Mouse (Mus musculus): ENCODE measurements at regions not wholly inside any gene's neighbourhood (a gene's known extent, or its start where the extent isn't known, plus 50 kb on each side); places are given as distances from the start of the nearest gene placed in this dataset.
A peak's percentile ranks its signal among the peaks of the same experiment; 100 is the strongest.

GRCm38 (mm10) chr10:118632187-118632586, 191.3 kb downstream of the Ifng start:
- H3K9ac ChIP-seq: no peak overlapping the region
- WGBS: 89% methylated on average over 5 of the region's 5 CpGs

GRCm38 (mm10) chr10:118633429-118633828, 192.6 kb downstream of the Ifng start:
- Histone ChIP-seq H3K9me3 (no peaks in the 10 kb centered on the region), H3K36me3 (no peaks in the 10 kb centered on the region), H3K9ac (no peak overlapping the region), H3K27me3 (no peaks in the 10 kb centered on the region), H3K4me3 (no peak overlapping the region), H3K27ac (replicated peaks) (no peak overlapping the region), H3K4me1 (replicated peaks) (no peaks in the 10 kb centered on the region), H3K4me2 (no peak overlapping the region)
- WGBS: 72% methylated on average over 7 of the region's 7 CpGs
- ATAC-seq (ENCODE audit: low FRiP score, low read depth): no peak

More at GRCm38 (mm10) chr10:118632187-118632586, 191.3 kb downstream of the Ifng start:
- no peaks in the 10 kb centered on the region for H3K4me1 ChIP-seq (replicated peaks)
- H3K27ac ChIP-seq (replicated peaks): no peak overlapping the region
- no peak overlapping the region for H3K4me3 ChIP-seq
- no peaks in the 10 kb centered on the region for H3K27me3 ChIP-seq
- no peaks in the 10 kb centered on the region for H3K9me3 ChIP-seq
- H3K36me3 ChIP-seq: no peaks in the 10 kb centered on the region
- ATAC-seq (ENCODE audit: low FRiP score, low read depth): no peak
- no peak overlapping the region for H3K4me2 ChIP-seq

GRCm38 (mm10) chr10:118639097-118639496, 198.3 kb downstream of the Ifng start:
- no peaks in the 10 kb centered on the region for H3K9me3 ChIP-seq
- H3K9ac ChIP-seq: no peak overlapping the region
- H3K36me3 ChIP-seq: no peaks in the 10 kb centered on the region
- no peak overlapping the region for H3K27ac ChIP-seq (replicated peaks)
- H3K4me1 ChIP-seq (replicated peaks): peaks cover 17% of the 10 kb centered on the region
- no peak for ATAC-seq (ENCODE audit: low FRiP score, low read depth)
- no peak overlapping the region for H3K4me3 ChIP-seq
- H3K4me2 ChIP-seq: no peak overlapping the region
- H3K27me3 ChIP-seq: no peaks in the 10 kb centered on the region
- 88% methylated on average over 4 of the region's 4 CpGs for WGBS

GRCm38 (mm10) chr10:118640121-118640809, 199.4 kb downstream of the Ifng start:
- Histone ChIP-seq H3K27me3 (no peaks in the 10 kb centered on the region), H3K9me3 (no peaks in the 10 kb centered on the region), H3K4me1 (replicated peaks) (peaks cover 17% of the 10 kb centered on the region), H3K4me3 (no peak overlapping the region), H3K4me2 (peak overlapping the region; percentile 36), H3K36me3 (no peaks in the 10 kb centered on the region), H3K27ac (replicated peaks) (peak overlapping the region; percentile 54), H3K9ac (no peak overlapping the region)
- 39% methylated on average over 7 of the region's 7 CpGs for WGBS
- ATAC-seq (ENCODE audit: low FRiP score, low read depth): peak; percentile 66

GRCm38 (mm10) chr10:118640810-118641427, 200.1 kb downstream of the Ifng start:
- H3K36me3 ChIP-seq: no peaks in the 10 kb centered on the region
- ATAC-seq (ENCODE audit: low FRiP score, low read depth): peak; percentile 72
- H3K27me3 ChIP-seq: no peaks in the 10 kb centered on the region
- no peak overlapping the region for H3K4me3 ChIP-seq
- H3K27ac ChIP-seq (replicated peaks): peak overlapping the region; percentile 54
- peaks cover 17% of the 10 kb centered on the region for H3K4me1 ChIP-seq (replicated peaks)
- no peaks in the 10 kb centered on the region for H3K9me3 ChIP-seq
- peak overlapping the region; percentile 36 for H3K4me2 ChIP-seq
- no peak overlapping the region for H3K9ac ChIP-seq
- WGBS: 21% methylated on average over 12 of the region's 12 CpGs

- ATAC-seq (ENCODE audit: low FRiP score, low read depth): no peak
- WGBS: 74% methylated on average over 8 of the region's 8 CpGs
- Histone ChIP-seq H3K27me3 (no peaks in the 10 kb centered on the region), H3K36me3 (no peaks in the 10 kb centered on the region), H3K9me3 (no peaks in the 10 kb centered on the region), H3K4me1 (replicated peaks) (peaks cover 17% of the 10 kb centered on the region), H3K27ac (replicated peaks) (no peak overlapping the region), H3K4me2 (no peak overlapping the region), H3K4me3 (no peak overlapping the region), H3K9ac (no peak overlapping the region)
Measured at GRCm38 (mm10) chr10:118643622-118644021, 202.8 kb downstream of the Ifng start.

GRCm38 (mm10) chr10:118648111-118648510, 207.3 kb downstream of the Ifng start:
- Histone ChIP-seq H3K4me1 (replicated peaks) (no peaks in the 10 kb centered on the region), H3K9me3 (no peaks in the 10 kb centered on the region), H3K4me3 (no peak overlapping the region), H3K9ac (no peak overlapping the region), H3K36me3 (no peaks in the 10 kb centered on the region), H3K27ac (replicated peaks) (no peak overlapping the region), H3K4me2 (no peak overlapping the region), H3K27me3 (no peaks in the 10 kb centered on the region)
- ATAC-seq (ENCODE audit: low FRiP score, low read depth): no peak
- 48% methylated on average over 2 of the region's 2 CpGs for WGBS

- WGBS: 74% methylated on average over 5 of the region's 5 CpGs
- Histone ChIP-seq H3K4me2 (no peak overlapping the region), H3K9me3 (no peaks in the 10 kb centered on the region), H3K27ac (replicated peaks) (no peak overlapping the region), H3K9ac (no peak overlapping the region), H3K36me3 (no peaks in the 10 kb centered on the region), H3K4me1 (replicated peaks) (no peaks in the 10 kb centered on the region), H3K4me3 (no peak overlapping the region), H3K27me3 (no peaks in the 10 kb centered on the region)
- no peak for ATAC-seq (ENCODE audit: low FRiP score, low read depth)
Measured at GRCm38 (mm10) chr10:118656561-118656960, 213.4 kb downstream of the Dyrk2 start.

GRCm38 (mm10) chr10:118666009-118666408, 204.0 kb downstream of the Dyrk2 start:
- no peaks in the 10 kb centered on the region for H3K27me3 ChIP-seq
- no peak overlapping the region for H3K4me3 ChIP-seq
- no peaks in the 10 kb centered on the region for H3K4me1 ChIP-seq (replicated peaks)
- no peak for ATAC-seq (ENCODE audit: low FRiP score, low read depth)
- no peak overlapping the region for H3K9ac ChIP-seq
- no peak overlapping the region for H3K4me2 ChIP-seq
- 0 out of 2 replicates have a peak, but pooled peaks cover under 1% of the 10 kb centered on the region for H3K9me3 ChIP-seq
- WGBS: 58% methylated on average over 3 of the region's 3 CpGs
- H3K36me3 ChIP-seq: no peaks in the 10 kb centered on the region
- H3K27ac ChIP-seq (replicated peaks): no peak overlapping the region

- 37% methylated on average over 18 of the region's 18 CpGs for WGBS
- ATAC-seq (ENCODE audit: low FRiP score, low read depth): peak; percentile 88
- Histone ChIP-seq H3K4me1 (replicated peaks) (peaks cover 11% of the 10 kb centered on the region), H3K9ac (0 out of 2 replicates have a peak overlapping the region, but pooled peaks have one; percentile 0), H3K4me3 (peak overlapping the region; percentile 22), H3K27ac (replicated peaks) (no peak overlapping the region), H3K27me3 (no peaks in the 10 kb centered on the region), H3K9me3 (peaks cover 8% of the 10 kb centered on the region; the same call in 1 of the 2 replicates), H3K36me3 (no peaks in the 10 kb centered on the region), H3K4me2 (peak overlapping the region; percentile 49)
Measured at GRCm38 (mm10) chr10:118675816-118676465, 194.1 kb downstream of the Dyrk2 start.

GRCm38 (mm10) chr10:118678750-118679418, 191.1 kb downstream of the Dyrk2 start:
- 56% methylated on average over 12 of the region's 12 CpGs for WGBS
- no peaks in the 10 kb centered on the region for H3K9me3 ChIP-seq
- H3K27ac ChIP-seq (replicated peaks): no peak overlapping the region
- H3K4me1 ChIP-seq (replicated peaks): peaks cover 11% of the 10 kb centered on the region
- no peak overlapping the region for H3K4me3 ChIP-seq
- H3K4me2 ChIP-seq: no peak overlapping the region
- no peak overlapping the region for H3K9ac ChIP-seq
- no peaks in the 10 kb centered on the region for H3K36me3 ChIP-seq
- no peak for ATAC-seq (ENCODE audit: low FRiP score, low read depth)
- no peaks in the 10 kb centered on the region for H3K27me3 ChIP-seq

GRCm38 (mm10) chr10:118679507-118679906, 190.5 kb downstream of the Dyrk2 start:
- no peak overlapping the region for H3K4me3 ChIP-seq
- 48% methylated on average over 5 of the region's 5 CpGs for WGBS
- H3K9ac ChIP-seq: no peak overlapping the region
- H3K27me3 ChIP-seq: no peaks in the 10 kb centered on the region
- H3K36me3 ChIP-seq: no peaks in the 10 kb centered on the region
- H3K4me1 ChIP-seq (replicated peaks): peaks cover 11% of the 10 kb centered on the region
- no peak for ATAC-seq (ENCODE audit: low FRiP score, low read depth)
- H3K9me3 ChIP-seq: no peaks in the 10 kb centered on the region
- no peak overlapping the region for H3K4me2 ChIP-seq
- H3K27ac ChIP-seq (replicated peaks): no peak overlapping the region

Measured in hindbrain, embryonic 15.5 days (tissue).